Mouse (Mus musculus): Measurements from ENCODE around the gene Rora. TPM values are rescaled to one million over a fixed set of nuclear protein-coding genes. Genes with fewer than 3 reads are reported as not detected.

Rora gene
- polyA plus RNA-seq, 1 experiment from 2014 or later: 4.2 TPM

DNA sequence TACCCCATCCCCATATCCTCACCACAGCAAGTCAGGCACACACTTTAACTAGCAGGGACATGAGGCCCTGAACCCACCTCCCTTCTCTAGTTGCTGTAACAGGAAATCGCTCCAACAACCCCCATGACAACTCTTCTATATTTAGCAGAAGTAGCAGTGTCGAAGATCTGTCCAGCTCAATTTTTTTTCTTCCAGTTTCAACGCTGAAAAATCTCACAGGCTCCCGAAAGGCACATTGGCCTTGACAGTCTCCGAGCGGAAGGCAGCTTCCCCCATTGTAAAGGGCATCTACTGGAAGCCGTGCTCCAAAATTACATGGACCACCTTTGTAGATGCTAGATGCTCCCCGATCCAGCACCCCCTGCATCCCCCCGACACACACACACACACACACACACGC lies 583.7 kb downstream of the Rora start:
- no peak for DNase-seq (ENCODE audit: low spot score)
- 83% methylated on average over 10 of the region's 10 CpGs for WGBS

DNA sequence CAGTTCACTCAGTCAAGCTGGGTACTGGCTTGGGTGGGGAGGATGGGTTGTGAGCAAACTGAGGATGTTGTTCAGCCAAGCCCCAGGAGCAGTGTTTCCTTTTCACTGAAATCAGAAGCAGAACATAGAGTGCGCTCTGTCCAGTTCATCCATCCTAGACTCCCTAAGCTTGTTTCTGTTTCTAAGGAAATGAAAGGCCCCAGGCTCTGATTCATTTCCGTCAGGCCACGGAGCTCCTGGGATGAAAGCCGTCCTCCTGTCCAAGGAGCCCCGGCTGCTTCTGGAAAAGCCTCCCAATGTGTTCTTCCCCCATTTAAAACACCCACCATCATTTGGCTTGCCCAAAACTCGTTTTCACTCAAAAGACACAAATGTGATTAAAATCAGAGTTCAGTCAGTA lies 589.0 kb downstream of the Rora start:
- Histone ChIP-seq H3K9me3 (no peaks in the 10 kb centered on the region), H3K36me3 (no peaks in the 10 kb centered on the region), H3K27me3 (ENCODE audit: insufficient read depth, poor library complexity, severe bottlenecking) (no peaks in the 10 kb centered on the region), H3K4me3 (no peak overlapping the region), H3K27ac (no peak overlapping the region), H3K4me1 (replicated peaks) (peaks cover 10% of the 10 kb centered on the region; the same call in 1 of the 2 replicates)
- no peak for DNase-seq (ENCODE audit: low spot score)
- WGBS: 61% methylated on average over 6 of the region's 6 CpGs

More for the DNA sequence above, 583.7 kb downstream of the Rora start:
- H3K4me1 ChIP-seq (replicated peaks): peaks cover 20% of the 10 kb centered on the region
- no peaks in the 10 kb centered on the region for H3K27me3 ChIP-seq (ENCODE audit: insufficient read depth, poor library complexity, severe bottlenecking)
- no peaks in the 10 kb centered on the region for H3K36me3 ChIP-seq
- H3K9me3 ChIP-seq: no peaks in the 10 kb centered on the region
- no peak overlapping the region for H3K4me3 ChIP-seq
- H3K27ac ChIP-seq: no peak overlapping the region

DNA sequence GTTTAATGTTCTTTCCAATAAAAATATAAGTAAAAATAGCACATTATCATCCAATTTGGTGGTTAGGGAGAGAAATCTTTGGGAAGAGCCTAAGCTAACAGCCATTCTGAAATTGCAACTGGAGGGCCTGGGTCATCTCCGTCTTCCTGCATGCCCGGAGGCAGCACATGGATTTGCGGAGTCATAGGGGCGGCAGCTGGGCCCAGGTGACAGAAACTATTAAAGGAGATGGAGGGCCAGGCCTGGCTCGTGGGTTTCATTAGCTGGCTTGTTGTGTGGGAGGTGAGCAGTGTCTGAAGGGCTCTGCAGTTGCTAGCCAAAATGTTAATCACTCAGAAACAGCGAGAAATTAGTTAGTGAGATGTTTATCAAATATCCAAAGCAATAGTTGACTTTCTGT lies 590.0 kb downstream of the Rora start:
- whole genome bisulfite sequencing: 60% methylated on average over 6 of the region's 6 CpGs
- Histone ChIP-seq H3K4me1 (replicated peaks) (peaks cover 10% of the 10 kb centered on the region; the same call in 1 of the 2 replicates), H3K9me3 (no peaks in the 10 kb centered on the region), H3K27me3 (ENCODE audit: insufficient read depth, poor library complexity, severe bottlenecking) (no peaks in the 10 kb centered on the region), H3K27ac (no peak overlapping the region), H3K36me3 (no peaks in the 10 kb centered on the region), H3K4me3 (no peak overlapping the region)
- DNase-seq (ENCODE audit: low spot score): peak; percentile 23

DNA sequence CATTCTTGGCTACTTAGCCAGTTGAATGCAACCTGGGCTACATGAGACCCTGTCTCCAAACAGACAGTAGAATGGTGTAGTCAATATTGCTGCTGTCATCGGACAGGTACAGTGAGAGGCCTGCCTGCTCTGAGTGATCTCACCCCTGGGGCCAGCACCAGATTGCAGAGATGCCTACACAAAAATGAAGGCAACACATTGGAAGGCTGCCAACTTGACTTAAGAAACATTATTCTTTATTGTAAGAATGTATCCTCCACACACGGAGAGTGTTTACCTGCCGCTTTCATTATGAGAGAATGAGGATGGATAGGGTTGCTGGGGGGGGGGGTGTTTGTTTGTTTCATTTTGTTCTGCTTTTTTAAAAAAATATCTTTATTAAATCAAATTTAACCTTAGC lies 592.6 kb downstream of the Rora start:
- H3K36me3 ChIP-seq: no peaks in the 10 kb centered on the region
- H3K9me3 ChIP-seq: no peaks in the 10 kb centered on the region
- H3K27me3 ChIP-seq (ENCODE audit: insufficient read depth, poor library complexity, severe bottlenecking): no peaks in the 10 kb centered on the region
- peaks cover 10% of the 10 kb centered on the region; the same call in 1 of the 2 replicates for H3K4me1 ChIP-seq (replicated peaks)
- H3K27ac ChIP-seq: no peak overlapping the region
- WGBS: 91% methylated on average over 3 of the region's 3 CpGs
- no peak for DNase-seq (ENCODE audit: low spot score)
- H3K4me3 ChIP-seq: no peak overlapping the region

DNA sequence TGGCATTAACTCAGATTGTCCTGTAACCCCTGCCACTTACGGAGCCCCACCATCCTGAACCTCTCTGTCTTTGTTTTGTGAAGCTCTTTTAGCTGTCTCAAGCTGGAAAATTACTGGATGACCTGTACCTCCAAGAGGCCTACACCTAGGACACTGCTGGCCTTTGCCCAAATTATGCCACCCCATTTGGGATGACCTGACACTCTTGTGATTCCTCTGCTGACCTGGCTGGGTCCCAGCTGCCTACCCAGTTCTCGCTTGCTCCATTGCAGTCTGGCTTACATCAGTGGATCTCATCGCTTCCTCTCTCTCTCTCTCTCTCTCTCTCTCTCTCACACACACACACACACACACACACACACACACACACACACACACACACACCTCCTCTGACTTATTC lies 596.0 kb downstream of the Rora start:
- no peaks in the 10 kb centered on the region for H3K4me1 ChIP-seq (replicated peaks)
- no peak overlapping the region for H3K27ac ChIP-seq
- 89% methylated on average over 3 of the region's 3 CpGs for WGBS
- H3K36me3 ChIP-seq: no peaks in the 10 kb centered on the region
- H3K27me3 ChIP-seq (ENCODE audit: insufficient read depth, poor library complexity, severe bottlenecking): no peaks in the 10 kb centered on the region
- H3K9me3 ChIP-seq: no peaks in the 10 kb centered on the region
- H3K4me3 ChIP-seq: no peak overlapping the region
- DNase-seq (ENCODE audit: low spot score): no peak

DNA sequence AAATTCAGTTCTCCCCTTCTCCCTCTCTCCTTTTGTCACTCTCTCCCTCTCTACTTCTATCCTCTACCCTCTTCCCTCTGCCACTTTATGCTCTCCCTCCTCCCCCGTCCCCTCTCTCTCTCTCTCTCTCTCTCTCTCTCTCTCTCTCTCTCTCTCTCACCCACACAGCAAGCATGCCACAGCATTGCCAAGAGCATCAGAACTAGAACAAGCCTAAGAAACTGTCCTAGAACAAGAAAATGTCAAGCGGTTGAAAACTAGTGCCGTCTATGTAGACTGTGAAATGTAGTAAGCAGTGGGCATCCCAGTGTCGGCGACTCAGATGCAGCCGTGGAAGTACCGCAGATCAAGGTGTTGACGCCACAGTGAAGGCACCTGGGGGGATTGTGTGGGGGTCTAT lies 596.7 kb downstream of the Rora start:
- 91% methylated on average over 8 of the region's 8 CpGs for WGBS
- H3K4me3 ChIP-seq: no peak overlapping the region
- H3K36me3 ChIP-seq: no peaks in the 10 kb centered on the region
- H3K27ac ChIP-seq: no peak overlapping the region
- H3K4me1 ChIP-seq (replicated peaks): no peaks in the 10 kb centered on the region
- H3K9me3 ChIP-seq: no peaks in the 10 kb centered on the region
- H3K27me3 ChIP-seq (ENCODE audit: insufficient read depth, poor library complexity, severe bottlenecking): no peaks in the 10 kb centered on the region
- no peak for DNase-seq (ENCODE audit: low spot score)

DNA sequence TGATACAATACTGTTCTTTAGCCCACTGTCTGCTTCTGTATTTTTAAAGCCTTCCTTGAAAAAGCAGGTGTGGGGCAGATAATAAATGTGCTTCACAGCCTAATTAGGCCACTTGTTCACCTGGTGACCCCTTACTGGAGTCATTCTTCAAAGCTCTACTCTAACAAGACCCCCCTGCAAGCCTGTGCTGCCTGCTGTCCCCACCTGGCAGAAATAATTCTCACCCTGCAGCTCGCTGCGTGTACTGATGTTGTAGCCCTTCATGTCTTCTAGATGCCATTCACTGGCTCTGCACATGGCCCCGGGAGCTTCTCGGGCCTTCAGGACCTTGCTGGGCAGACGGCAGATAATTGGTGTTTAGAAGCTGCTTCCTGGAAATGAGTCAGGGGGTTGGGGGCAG lies 604.9 kb downstream of the Rora start:
- H3K9me3 ChIP-seq: no peaks in the 10 kb centered on the region

DNA sequence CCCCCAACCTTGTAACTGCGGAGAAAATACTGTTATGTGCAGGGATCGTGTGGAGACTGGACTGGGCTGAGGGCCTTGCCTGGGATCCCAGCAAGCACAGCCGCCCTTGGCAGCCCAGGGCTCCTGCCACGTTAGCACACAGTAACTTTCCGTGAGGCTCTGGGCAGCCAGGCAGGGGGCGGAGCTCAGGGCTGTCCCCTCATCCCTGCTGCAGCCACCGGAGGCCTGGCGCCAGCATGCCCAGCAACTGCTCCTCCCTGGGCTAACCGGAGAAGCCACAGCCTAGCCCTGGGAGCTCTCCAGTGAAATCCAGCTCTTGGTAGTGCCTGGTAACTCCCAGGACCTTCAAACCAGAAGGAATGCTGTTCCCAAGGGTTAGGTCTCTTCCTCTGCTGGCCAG lies 605.8 kb downstream of the Rora start:
- WGBS: 2% methylated on average over 9 of the region's 9 CpGs

More for the DNA sequence above, 604.9 kb downstream of the Rora start:
- DNase-seq (ENCODE audit: low spot score): no peak
- Histone ChIP-seq H3K36me3 (no peaks in the 10 kb centered on the region), H3K27ac (no peak overlapping the region), H3K4me3 (no peak overlapping the region), H3K27me3 (ENCODE audit: insufficient read depth, poor library complexity, severe bottlenecking) (no peaks in the 10 kb centered on the region), H3K4me1 (replicated peaks) (peaks cover 11% of the 10 kb centered on the region)
- 72% methylated on average over 5 of the region's 5 CpGs for WGBS

DNA sequence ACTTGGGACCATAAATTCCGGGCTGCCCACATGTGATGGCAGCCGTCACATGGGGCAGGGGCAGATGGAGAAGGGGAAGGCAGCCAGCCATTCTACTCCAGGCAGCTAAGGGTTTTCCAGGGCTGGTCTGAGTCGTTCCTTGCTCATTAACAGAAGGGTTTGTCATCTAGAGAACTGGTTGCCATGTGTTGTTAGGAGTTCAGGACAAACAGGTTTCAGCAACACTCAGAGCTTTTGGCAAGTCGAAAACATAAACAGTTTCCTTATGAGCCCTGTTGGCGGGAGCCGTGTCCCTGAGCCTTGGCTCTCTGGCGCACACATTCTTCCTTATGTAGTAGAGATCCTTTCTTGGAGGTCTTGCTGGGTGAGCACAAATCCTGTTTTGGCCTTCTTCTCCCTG lies 611.6 kb downstream of the Rora start:
- Histone ChIP-seq H3K4me1 (replicated peaks) (peaks cover 3% of the 10 kb centered on the region), H3K9me3 (no peaks in the 10 kb centered on the region), H3K27me3 (ENCODE audit: insufficient read depth, poor library complexity, severe bottlenecking) (no peaks in the 10 kb centered on the region), H3K27ac (no peak overlapping the region), H3K36me3 (no peaks in the 10 kb centered on the region), H3K4me3 (no peak overlapping the region)
- no peak for DNase-seq (ENCODE audit: low spot score)
- 81% methylated on average over 7 of the region's 7 CpGs for WGBS

More for the DNA sequence above, 605.8 kb downstream of the Rora start:
- no peaks in the 10 kb centered on the region for H3K36me3 ChIP-seq
- H3K4me1 ChIP-seq (replicated peaks): peaks cover 11% of the 10 kb centered on the region
- H3K27me3 ChIP-seq (ENCODE audit: insufficient read depth, poor library complexity, severe bottlenecking): no peaks in the 10 kb centered on the region
- H3K27ac ChIP-seq: peak overlapping the region; percentile 62; the same call in 1 of the 2 replicates
- no peaks in the 10 kb centered on the region for H3K9me3 ChIP-seq
- peak; percentile 44 for DNase-seq (ENCODE audit: low spot score)
- H3K4me3 ChIP-seq: no peak overlapping the region

DNA sequence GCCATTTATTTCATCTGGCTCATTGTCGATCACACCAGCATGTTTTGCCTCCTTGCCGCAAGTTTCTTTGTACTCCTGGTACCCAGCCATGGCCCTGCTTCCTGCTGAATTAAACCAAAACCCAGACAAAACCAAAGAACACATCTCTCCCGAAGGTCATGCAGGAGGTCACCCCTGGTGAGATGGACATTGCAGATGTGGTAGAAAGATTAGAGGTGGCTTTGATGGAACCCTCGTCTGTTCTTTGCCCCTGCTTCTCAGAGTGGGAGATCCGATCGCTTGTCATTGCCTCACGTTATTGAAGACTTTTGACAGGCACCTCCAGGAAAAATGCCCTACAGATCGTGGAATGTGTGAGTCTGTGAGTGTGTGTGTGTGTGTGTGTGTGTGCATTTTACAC lies 616.8 kb downstream of the Rora start:
- no peak overlapping the region for H3K4me3 ChIP-seq
- peaks cover 16% of the 10 kb centered on the region for H3K4me1 ChIP-seq (replicated peaks)
- H3K36me3 ChIP-seq: no peaks in the 10 kb centered on the region
- no peaks in the 10 kb centered on the region for H3K27me3 ChIP-seq (ENCODE audit: insufficient read depth, poor library complexity, severe bottlenecking)
- DNase-seq (ENCODE audit: low spot score): no peak
- WGBS: 26% methylated on average over 8 of the region's 8 CpGs
- H3K9me3 ChIP-seq: no peaks in the 10 kb centered on the region
- no peak overlapping the region for H3K27ac ChIP-seq

DNA sequence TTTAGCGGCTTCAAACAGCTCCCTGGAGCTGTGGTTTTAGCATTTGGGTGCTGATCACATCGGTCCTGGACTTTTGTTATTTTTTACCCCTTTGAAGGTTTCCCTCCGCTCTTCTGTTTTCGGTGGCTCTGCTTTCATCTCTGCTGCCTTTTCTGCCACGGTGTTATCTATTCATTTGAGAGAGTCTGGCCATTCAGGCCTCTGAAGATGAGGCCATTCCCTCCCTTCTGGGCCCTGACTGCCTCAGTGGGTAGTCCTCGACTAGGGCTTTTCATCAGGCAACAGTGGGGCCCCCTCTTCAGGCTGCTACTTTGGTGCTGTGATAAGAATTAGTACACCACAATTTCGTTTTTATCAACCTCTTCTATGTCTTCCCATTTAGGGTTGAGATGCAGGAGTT lies 617.3 kb downstream of the Rora start:
- H3K27me3 ChIP-seq (ENCODE audit: insufficient read depth, poor library complexity, severe bottlenecking): no peaks in the 10 kb centered on the region
- no peaks in the 10 kb centered on the region for H3K9me3 ChIP-seq
- no peak for DNase-seq (ENCODE audit: low spot score)
- H3K4me3 ChIP-seq: no peak overlapping the region
- H3K27ac ChIP-seq: 0 out of 2 replicates have a peak overlapping the region, but pooled peaks have one; percentile 40
- H3K36me3 ChIP-seq: no peaks in the 10 kb centered on the region
- peaks cover 16% of the 10 kb centered on the region for H3K4me1 ChIP-seq (replicated peaks)
- 18% methylated on average over 7 of the region's 7 CpGs for WGBS

DNA sequence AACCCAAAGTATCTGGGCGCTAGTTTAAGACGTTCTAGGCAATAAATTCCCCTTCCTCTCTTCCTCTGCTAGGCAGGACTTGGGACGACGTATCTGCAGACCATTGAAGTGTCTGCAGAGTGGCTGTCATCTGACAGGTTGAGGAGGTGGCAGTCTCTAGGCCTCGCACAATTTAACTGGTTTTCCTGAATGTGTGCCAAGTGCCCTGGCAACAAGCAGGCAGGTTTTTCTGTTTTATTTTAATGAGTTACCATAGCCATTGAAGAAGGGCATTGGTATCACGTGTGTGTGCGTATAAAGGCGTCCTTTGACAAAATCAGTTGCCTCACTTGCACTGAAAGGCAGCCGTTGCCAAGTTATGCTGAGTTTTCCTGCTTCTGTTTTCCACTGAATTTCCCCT lies 619.3 kb downstream of the Rora start:
- Histone ChIP-seq H3K36me3 (no peaks in the 10 kb centered on the region), H3K9me3 (no peaks in the 10 kb centered on the region), H3K4me1 (replicated peaks) (peaks cover 16% of the 10 kb centered on the region), H3K4me3 (no peak overlapping the region), H3K27ac (no peak overlapping the region), H3K27me3 (ENCODE audit: insufficient read depth, poor library complexity, severe bottlenecking) (no peaks in the 10 kb centered on the region)
- 82% methylated on average over 9 of the region's 9 CpGs for WGBS
- DNase-seq (ENCODE audit: low spot score): no peak

DNA sequence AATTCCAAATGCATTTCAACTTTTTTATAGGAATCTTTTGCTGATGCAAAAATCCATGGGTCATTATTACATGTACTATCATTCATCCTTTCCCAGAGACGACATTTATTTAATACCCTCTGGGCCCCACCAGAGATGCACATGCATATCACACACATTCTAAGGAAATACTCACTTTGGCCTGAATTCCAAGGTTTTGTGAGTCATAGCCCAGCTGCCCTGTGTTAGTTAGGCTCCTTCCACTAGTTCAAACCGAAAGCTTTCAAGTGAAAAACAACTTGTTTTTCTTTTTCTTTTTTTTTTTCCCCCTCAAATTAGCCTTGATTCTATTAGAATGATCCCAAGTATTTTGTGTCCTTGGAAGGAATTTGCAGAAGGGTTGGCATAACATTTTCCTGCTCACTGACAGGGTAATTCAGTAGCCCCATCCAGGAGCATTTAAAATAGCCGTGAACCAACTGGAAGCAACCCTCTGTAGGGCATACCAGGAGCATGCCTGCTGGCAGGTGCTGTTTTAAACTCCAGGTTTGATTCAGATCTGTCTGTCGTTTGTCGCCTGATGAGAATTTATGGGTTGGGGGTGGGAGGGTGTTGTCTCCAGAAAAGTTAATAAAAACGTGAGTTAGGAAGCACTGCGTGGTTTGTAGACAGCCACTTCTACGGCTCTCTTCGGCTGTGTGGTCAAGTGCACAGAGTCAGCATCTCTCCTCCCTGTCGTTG lies 621.3 kb downstream of the Rora start:
- no peaks in the 10 kb centered on the region for H3K27me3 ChIP-seq (ENCODE audit: insufficient read depth, poor library complexity, severe bottlenecking)
- 84% methylated on average over 10 of the region's 10 CpGs for WGBS
- H3K27ac ChIP-seq: no peak overlapping the region
- H3K4me3 ChIP-seq: no peak overlapping the region
- no peaks in the 10 kb centered on the region for H3K9me3 ChIP-seq
- H3K4me1 ChIP-seq (replicated peaks): peaks cover 15% of the 10 kb centered on the region
- DNase-seq (ENCODE audit: low spot score): no peak
- no peaks in the 10 kb centered on the region for H3K36me3 ChIP-seq

DNA sequence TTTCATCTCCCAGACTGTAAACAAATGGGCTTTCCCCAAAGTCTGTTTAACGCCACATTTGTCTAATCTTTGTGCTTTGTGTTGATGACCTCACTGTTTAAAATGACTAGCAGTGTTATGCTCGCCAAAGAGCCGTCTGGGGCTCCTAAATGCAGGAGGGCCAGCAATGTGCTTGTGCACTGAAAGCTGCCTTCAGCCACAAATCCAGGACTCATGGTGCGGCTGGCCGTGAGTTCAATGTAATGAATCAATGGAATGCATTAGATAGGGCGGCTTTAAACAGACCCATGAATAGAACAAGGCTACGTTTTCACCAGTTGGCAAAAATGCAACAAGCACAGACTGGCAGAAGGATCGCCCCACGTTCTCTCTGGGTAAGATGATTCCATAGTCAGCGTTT lies 623.7 kb downstream of the Rora start:
- no peaks in the 10 kb centered on the region for H3K27me3 ChIP-seq (ENCODE audit: insufficient read depth, poor library complexity, severe bottlenecking)
- no peaks in the 10 kb centered on the region for H3K4me1 ChIP-seq (replicated peaks)
- H3K4me3 ChIP-seq: no peak overlapping the region
- WGBS: 77% methylated on average over 10 of the region's 10 CpGs
- H3K36me3 ChIP-seq: no peaks in the 10 kb centered on the region
- H3K27ac ChIP-seq: no peak overlapping the region
- 0 out of 2 replicates have a peak, but pooled peaks cover under 1% of the 10 kb centered on the region for H3K9me3 ChIP-seq
- no peak for DNase-seq (ENCODE audit: low spot score)

Data from hindbrain, embryonic 10.5 days (tissue).